Mouse (Mus musculus) MN1 (cell line): ENCODE measurements at regions not wholly inside any gene's neighbourhood (a gene's known extent, or its start where the extent isn't known, plus 50 kb on each side); places are given as distances from the start of the nearest gene placed in this dataset.

Source experiments
- DNase-seq: peaks from one replicate; pipeline ENCODE4 v3.0.0-alpha.2; 2016; ENCODE audit warnings: low spot score

GRCm38 (mm10) chr10:98717856-98718255 is 196.3 kb upstream of the Atp2b1 start:
- DNase-seq = no peak

- DNase-seq = no peak
Observed at GRCm38 (mm10) chr10:98718706-98719105, 195.5 kb upstream of the Atp2b1 start.

GRCm38 (mm10) chr10:98720256-98721005 is 193.8 kb upstream of the Atp2b1 start:
- DNase-seq = no peak

- DNase-seq = no peak
Observed at GRCm38 (mm10) chr10:98725110-98725509, 189.1 kb upstream of the Atp2b1 start.

- DNase-seq = no peak
Observed at GRCm38 (mm10) chr10:98727130-98727529, 187.1 kb upstream of the Atp2b1 start.

- no peak for DNase-seq
Observed at GRCm38 (mm10) chr10:98728396-98729030, 185.7 kb upstream of the Atp2b1 start.

- DNase-seq = no peak
Observed at GRCm38 (mm10) chr10:98733950-98734585, 180.1 kb upstream of the Atp2b1 start.

GRCm38 (mm10) chr10:98740507-98741147 is 173.6 kb upstream of the Atp2b1 start:
- DNase-seq = no peak

- no peak for DNase-seq
Observed at GRCm38 (mm10) chr10:98741398-98741797, 172.8 kb upstream of the Atp2b1 start.

- DNase-seq = no peak
Observed at GRCm38 (mm10) chr10:98742822-98743605, 171.2 kb upstream of the Atp2b1 start.

GRCm38 (mm10) chr10:98744246-98744645 is 170.0 kb upstream of the Atp2b1 start:
- DNase-seq = no peak

- no peak for DNase-seq
Observed at GRCm38 (mm10) chr10:98744662-98745061, 169.5 kb upstream of the Atp2b1 start.

- no peak for DNase-seq
Observed at GRCm38 (mm10) chr10:98745409-98745808, 168.8 kb upstream of the Atp2b1 start.

- DNase-seq = no peak
Observed at GRCm38 (mm10) chr10:98745861-98746260, 168.3 kb upstream of the Atp2b1 start.

- DNase-seq = no peak
Observed at GRCm38 (mm10) chr10:98748856-98749583, 165.2 kb upstream of the Atp2b1 start.

GRCm38 (mm10) chr10:98749584-98749947 is 164.6 kb upstream of the Atp2b1 start:
- no peak for DNase-seq

GRCm38 (mm10) chr10:98751376-98752058 is 162.7 kb upstream of the Atp2b1 start:
- no peak for DNase-seq

- no peak for DNase-seq
Observed at GRCm38 (mm10) chr10:98761080-98761479, 153.1 kb upstream of the Atp2b1 start.

- DNase-seq = no peak
Observed at GRCm38 (mm10) chr10:98765786-98766419, 148.3 kb upstream of the Atp2b1 start.

GRCm38 (mm10) chr10:98779783-98780182 is 134.4 kb upstream of the Atp2b1 start:
- no peak for DNase-seq
